Mouse (Mus musculus) c-Kit-positive CD71-positive TER-119-negative erythroid progenitor cells, embryonic 14.5 days (primary cell): ENCODE measurements around the gene Snx11.
"Not testable (repeated sequence)": the region's sequence is repeated elsewhere in the genome, so short reads cannot be mapped to it uniquely, and the experiment has no call there.

ENCODE experiments used
- DNase-seq: peaks from one replicate; pipeline ENCODE4 v3.0.0-alpha.2; 2013; ENCODE audit warnings: low read depth

Gene Snx11

GRCm38 (mm10) chr11:96796081-96796480 lies 18.7 kb upstream of the Snx11 start:
- no peak for DNase-seq

GRCm38 (mm10) chr11:96795491-96795890 lies 18.1 kb upstream of the Snx11 start:
- DNase-seq: no peak

DNA sequence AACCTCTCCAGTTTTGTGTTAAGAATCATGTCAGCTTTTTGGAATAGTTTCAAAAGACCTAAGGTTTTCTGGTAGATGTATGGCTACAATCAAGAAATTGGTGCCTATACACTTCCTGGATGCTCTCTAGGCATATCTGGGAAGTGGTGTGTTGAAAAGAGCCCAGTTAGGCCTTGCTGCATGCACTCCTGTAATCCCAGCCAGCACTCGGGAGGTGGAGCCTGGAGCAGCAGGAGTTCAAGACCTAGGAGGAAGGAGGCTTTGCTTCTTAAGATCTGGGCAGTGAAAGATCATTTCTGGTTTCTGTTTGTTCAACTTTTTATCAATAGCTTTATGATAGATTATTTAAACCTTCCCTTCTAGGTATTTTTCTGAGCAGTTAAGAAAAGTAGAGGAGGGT lies 13.3 kb upstream of the Snx11 start:
- DNase-seq: no peak

GRCm38 (mm10) chr11:96789990-96790389 lies 12.6 kb upstream of the Snx11 start:
- no peak for DNase-seq

DNA sequence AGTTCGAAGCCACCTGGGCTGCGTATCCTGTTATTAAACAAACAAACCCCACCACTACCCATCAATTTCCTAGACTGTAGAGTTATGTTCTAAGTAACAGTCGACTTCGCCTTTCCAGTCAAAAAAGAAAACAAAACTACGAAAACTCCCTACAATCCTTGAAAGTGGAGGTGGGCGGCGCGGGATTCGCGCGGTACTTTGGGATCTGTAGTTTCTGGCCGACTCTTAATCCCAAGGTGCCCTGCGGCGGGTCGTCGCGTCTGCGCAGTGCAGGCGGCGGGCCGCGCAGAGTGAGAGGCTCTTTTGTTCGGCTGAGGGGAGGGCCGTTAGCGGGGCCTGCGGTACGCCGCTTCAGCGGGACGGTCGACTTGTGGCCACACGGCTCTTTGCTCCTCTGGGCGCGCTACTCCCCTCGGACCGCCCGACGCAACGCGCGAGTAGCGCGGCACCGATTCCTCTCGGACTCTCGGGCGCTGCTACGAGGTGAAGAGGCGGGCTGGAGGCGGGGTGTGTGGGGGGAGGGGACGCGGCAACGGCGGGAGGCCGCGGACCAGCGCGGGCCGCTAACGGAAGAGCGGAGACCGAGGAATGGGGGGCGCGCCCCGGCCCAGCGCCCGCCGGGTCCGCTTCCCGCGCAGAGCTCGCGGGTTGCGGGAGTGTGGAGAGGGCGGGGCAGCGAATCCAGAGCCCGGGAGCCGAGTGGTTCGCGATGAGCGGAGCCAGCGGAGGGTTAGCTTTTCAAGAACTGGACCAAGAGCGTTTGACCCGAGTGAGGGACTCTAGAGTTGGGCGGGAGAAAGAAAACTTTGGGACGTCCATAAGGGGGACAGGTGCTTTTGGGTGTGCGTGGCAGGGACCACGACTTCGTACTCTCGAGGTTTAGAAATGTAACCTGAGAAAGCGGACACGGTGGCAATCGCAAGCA lies 11.8 kb upstream of the Snx11 start, which contains the start of gene Cbx1:
Cbx1 (plus strand) TSS at position 257 of the 925 bp plus-strand sequence.
- DNase-seq: peak; percentile 80

DNA sequence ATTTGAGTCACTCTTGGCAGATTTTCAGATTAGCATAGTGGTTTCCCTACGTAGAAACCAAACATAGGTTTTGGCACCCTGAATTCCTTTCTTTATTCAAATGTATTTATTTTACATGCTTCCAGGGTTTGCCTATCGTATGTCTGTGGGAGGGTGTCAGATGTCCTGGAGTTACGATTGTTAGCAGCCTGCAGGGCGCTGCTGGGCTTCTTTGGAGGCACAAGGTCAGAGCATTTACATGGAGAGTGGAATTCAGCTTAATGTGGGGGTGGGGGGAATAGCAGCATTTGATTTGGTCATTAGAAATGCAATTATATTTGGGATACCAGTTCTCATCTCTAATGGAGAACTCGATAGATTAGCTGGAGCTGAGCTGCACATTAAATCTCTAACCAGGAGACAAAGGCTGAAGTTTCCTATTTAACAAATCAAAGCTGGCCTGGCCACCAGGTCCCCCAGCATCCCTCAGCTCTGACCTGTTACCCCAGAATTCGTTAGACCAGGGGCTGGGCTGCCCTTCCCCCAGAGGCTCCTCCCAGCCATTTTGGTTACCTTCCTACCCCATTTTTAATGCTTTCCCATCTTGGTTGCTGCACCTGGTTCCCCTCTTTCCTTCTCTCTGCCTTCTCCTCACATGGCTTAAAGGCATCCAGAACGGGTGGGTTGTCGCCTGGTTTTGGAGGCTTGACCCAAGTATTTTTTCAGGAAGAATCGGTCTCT lies 9.5 kb upstream of the Snx11 start:
- DNase-seq: no peak

GRCm38 (mm10) chr11:96784847-96785246 lies 7.5 kb upstream of the Snx11 start:
- peak; percentile 76 for DNase-seq

- DNase-seq: no peak
Observed at GRCm38 (mm10) chr11:96781425-96781824, 4.1 kb upstream of the Snx11 start.

- no peak for DNase-seq
Observed at GRCm38 (mm10) chr11:96780306-96780705, 2.9 kb upstream of the Snx11 start.

DNA sequence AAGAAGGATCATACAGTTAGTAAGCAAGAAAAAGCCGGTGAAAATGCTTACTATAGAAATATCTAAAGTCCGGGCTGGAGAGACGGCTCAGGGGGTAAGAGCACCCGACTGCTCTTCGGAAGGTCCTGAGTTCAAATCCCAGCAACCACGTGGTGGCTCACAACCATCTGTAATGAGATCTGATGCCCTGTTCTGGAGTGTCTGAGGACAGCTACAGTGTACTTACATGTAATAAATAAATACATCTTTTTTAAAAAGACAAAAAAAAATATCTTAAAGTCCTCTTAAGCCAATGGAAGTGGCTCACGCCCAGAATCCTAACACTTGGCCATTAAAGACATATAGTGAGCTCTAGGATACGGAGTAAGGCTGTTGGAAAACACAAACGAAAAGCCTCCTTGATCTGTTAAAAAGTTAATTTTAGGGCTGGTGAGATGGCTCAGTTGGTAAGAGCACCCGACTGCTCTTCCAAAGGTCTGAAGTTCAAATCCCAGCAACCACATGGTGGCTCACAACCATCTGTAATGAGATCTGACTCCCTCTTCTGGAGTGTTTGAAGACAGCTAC lies 785 bp upstream of the Snx11 start:
- not testable (repeated sequence) for DNase-seq

- DNase-seq: no peak
Observed at GRCm38 (mm10) chr11:96776068-96776467, 1.3 kb downstream of the Snx11 start.

DNA sequence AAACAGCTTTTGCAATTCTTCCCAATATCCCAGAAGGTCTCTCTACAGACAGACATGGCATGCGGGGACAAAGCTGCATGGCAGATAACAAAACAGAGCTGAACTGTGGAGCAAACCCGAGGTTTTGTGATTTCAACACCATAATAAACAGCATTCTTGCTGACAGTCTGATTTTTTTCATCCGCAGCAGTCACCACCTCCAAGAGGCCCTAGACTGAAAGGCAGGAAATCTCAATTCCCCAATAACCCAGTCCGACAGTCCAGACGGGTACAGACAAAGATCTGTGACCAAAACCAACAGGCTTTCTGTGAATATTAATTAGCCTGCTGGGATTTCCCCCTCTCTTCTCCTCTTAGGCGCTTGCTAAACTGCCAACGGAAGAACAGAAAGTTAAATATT lies 1.7 kb downstream of the Snx11 start:
- no peak for DNase-seq

- DNase-seq: no peak
Observed at GRCm38 (mm10) chr11:96775063-96775462, 2.3 kb downstream of the Snx11 start.

DNA sequence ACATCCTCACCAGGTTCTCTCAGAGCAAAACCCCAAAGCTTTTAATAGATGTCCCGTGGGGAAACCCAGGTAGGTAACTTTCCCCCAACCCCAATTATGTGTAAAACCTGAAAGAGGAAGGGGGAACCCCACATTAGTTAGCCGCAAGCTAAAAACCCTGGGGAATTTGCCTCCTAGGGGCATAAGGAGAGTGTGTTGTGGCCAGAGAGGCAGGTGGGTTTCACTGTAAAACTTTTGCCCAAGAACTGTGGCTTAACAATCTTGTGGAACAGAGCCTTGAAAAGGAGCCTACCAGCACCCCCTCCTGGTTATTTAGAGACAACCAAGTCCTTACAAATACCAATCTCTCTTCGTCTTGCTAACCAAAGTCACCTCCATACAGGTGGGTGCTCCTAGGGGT lies 2.8 kb downstream of the Snx11 start:
- no peak for DNase-seq

- DNase-seq: no peak
Observed at GRCm38 (mm10) chr11:96772413-96772812, 4.9 kb downstream of the Snx11 start.

DNA sequence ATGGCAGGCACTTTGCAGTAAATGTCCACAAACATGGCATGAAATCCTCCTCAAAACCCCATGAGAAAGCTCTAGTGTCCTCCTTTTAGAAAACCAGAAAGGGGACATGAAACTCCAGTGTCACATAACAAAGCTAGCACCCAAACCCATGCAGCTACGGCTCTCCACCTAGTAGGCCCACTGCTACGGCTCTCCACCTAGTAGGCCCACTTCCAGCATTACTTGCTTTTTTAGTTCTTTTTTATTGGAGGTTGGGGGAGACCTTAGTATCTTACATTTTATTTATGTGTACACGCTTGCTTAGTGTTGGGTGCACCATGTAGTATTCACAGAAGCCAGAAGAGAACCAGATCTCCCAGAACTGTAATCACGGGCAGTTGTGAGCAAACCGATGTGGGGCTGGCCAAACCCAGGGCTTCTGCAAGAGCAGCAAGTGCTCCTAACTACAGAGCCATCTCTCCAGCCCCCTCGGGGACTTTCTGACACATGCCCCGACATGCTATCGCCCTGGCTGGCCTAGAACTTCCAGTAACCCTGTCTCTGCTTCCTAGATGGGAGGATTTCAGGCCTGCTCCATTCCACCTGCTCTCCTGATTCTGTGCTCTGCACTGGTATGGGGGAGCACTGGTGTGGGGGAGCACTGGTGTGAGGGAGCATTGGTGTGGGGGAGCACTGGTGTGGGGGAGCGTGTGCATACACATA lies 5.9 kb downstream of the Snx11 start:
- no peak for DNase-seq

- DNase-seq: no peak
Observed at GRCm38 (mm10) chr11:96768240-96768639, 9.1 kb downstream of the Snx11 start.

DNA sequence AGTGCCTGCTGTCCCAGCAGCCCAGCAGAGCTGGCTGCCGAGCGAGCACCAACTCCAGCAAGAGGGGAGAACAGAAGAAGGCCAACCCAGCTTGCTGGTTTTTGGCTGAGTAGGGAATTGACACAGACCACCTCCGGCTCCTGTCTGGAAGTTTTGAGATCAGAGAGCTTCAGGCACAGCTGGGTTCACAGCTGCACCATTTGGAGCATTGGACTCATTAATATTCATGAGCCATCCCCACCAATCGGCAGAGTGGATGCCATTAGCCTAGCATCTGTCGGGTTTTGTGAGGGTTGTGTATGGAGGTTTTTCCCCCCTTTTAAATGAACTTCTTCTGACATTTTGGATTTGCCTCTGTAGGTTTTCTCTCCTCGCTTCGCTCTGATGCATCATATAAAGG lies 10.3 kb downstream of the Snx11 start:
- no peak for DNase-seq

- no peak for DNase-seq
Observed at GRCm38 (mm10) chr11:96766555-96766954, 10.8 kb downstream of the Snx11 start.

DNA sequence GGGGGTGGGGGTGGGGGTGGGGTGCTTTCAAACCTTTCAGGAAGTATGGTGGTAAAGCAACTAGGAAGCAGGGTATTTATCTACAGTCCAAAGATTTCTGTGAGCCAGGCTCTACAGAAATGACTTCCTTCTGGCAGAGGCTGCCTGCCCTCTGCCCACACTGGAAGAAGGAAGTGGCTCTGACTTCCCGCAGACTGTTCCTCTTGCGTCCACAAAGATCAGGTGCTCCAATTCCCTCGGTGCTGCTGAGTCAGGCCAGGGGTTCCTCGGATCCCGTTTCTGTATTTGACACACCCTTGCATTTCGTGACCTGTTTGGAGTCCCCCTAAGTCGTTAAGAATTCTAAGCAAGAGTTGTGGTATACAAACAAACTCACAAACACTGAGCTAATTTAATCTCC lies 11.7 kb downstream of the Snx11 start:
- no peak for DNase-seq

GRCm38 (mm10) chr11:96764511-96765350 lies 12.6 kb downstream of the Snx11 start:
- no peak for DNase-seq
